Mouse (Mus musculus): Measurements from ENCODE around the gene D730048I06Rik. TPM values are rescaled to one million over a fixed set of nuclear protein-coding genes. Genes with fewer than 3 reads are reported as not detected.
"Not testable (repeated sequence)": the region's sequence is repeated elsewhere in the genome, so short reads cannot be mapped to it uniquely, and the experiment has no call there.

The D730048I06Rik gene
- not detected for total RNA-seq (2021)
- long read RNA-seq, experiment 1: 0 reads
- long read RNA-seq, experiment 2: 0 reads

GRCm38 (mm10) chr9:35790001-35790400, at the start of gene D730048I06Rik, which contains the start of gene Gm27235:
Gene D730048I06Rik (minus strand): TSS chr9:35790112.
Gene Gm27235 (minus strand): TSS chr9:35790101.
- H3K27ac ChIP-seq: no peak within 1 kb of the TSS
- H3K4me3 ChIP-seq: no peak within 1 kb of the TSS
- DNase-seq: no peak
- TF ChIP-seq CTCF (IDR thresholded peaks at IDR 0.05): no peak
- intact Hi-C loops (cut with DNase I): no loop called here

GRCm38 (mm10) chr9:35817881-35818280, 28.0 kb upstream of the D730048I06Rik start:
- DNase-seq; H3K4me3 ChIP-seq; intact Hi-C loops (cut with DNase I); H3K27ac ChIP-seq: not testable (repeated sequence)

- DNase-seq: no peak
- intact Hi-C loops (cut with DNase I): no loop called here
- no peak overlapping the region for H3K4me3 ChIP-seq
- no peak for TF ChIP-seq CTCF (IDR thresholded peaks at IDR 0.05)
- H3K27ac ChIP-seq: no peak overlapping the region
These were observed 8.2 kb upstream of the D730048I06Rik start for GRCm38 (mm10) chr9:35798146-35798545.

GRCm38 (mm10) chr9:35778009-35778408, 11.9 kb downstream of the D730048I06Rik start, which contains the start of gene Gm17727:
Gene Gm17727 (minus strand): TSS chr9:35778109.
- no peak for TF ChIP-seq CTCF (IDR thresholded peaks at IDR 0.05)
- no peak for DNase-seq
- Histone ChIP-seq H3K27ac (no peak within 1 kb of the TSS), H3K4me3 (no peak within 1 kb of the TSS)
- intact Hi-C loops (cut with DNase I): no loop called here

GRCm38 (mm10) chr9:35756843-35757242, 33.1 kb downstream of the D730048I06Rik start:
- H3K4me3 ChIP-seq: no peak overlapping the region
- TF ChIP-seq CTCF (IDR thresholded peaks at IDR 0.05): no peak
- H3K27ac ChIP-seq: no peak overlapping the region
- DNase-seq: no peak
- intact Hi-C loops (cut with DNase I): no loop called here

DNA sequence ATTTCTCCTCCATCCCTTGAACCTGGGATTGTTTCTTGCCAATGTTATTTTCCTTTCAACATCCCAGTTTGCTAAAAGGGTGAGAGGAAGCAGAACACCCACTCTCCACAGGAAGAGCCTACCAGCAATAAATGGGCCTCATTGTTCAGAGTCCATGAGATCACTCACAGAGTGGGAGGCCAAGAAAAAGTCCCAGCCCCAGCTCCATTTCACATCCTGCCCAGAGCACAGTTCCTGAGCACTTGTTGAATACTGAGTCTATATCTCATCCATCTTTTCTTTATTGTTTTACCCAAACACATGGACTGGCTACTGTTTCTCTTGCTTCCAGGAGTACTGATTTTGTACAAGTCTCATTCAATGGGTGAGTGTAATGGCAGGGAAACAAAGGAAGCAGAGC, 49.2 kb downstream of the D730048I06Rik start, which contains the start of gene Gm17677:
Gene Gm17677, plus strand, starts transcription at position 301 of the 400 bp plus-strand sequence.
- no peak for TF ChIP-seq CTCF (IDR thresholded peaks at IDR 0.05)
- intact Hi-C loops (cut with DNase I): no loop called here
- DNase-seq: no peak

More for the DNA sequence above, 49.2 kb downstream of the D730048I06Rik start, which contains the start of gene Gm17677:
- H3K27ac ChIP-seq: no peak within 1 kb of the TSS
- no peak within 1 kb of the TSS for H3K4me3 ChIP-seq

Other genes with a start within 250 kb of the D730048I06Rik start
- gene Ddx25, start 231.6 kb downstream of the D730048I06Rik start, total RNA-seq (2021): not detected
- gene Pus3, start 231.5 kb downstream of the D730048I06Rik start, total RNA-seq (2021): 1 to 10 TPM; 9.0 to 9.1 TPM
- not detected for gene Pate2, start 219.8 kb downstream of the D730048I06Rik start, total RNA-seq (2021)
- gene Hyls1, start 219.7 kb downstream of the D730048I06Rik start, total RNA-seq (2021): 1 to 10 TPM; 1.2 to 1.3 TPM
- gene Pate4, start 178.2 kb downstream of the D730048I06Rik start, total RNA-seq (2021): not detected
- not detected for gene Pate3, start 141.9 kb downstream of the D730048I06Rik start, total RNA-seq (2021)
- gene Pate1, start 102.7 kb downstream of the D730048I06Rik start, total RNA-seq (2021): not detected
- gene Gm17677, start 49.1 kb downstream of the D730048I06Rik start, total RNA-seq (2021): not detected
- not detected for gene Gm17727, start 12.0 kb downstream of the D730048I06Rik start, total RNA-seq (2021)
- gene Gm27235, start within 50 bp of the D730048I06Rik start, total RNA-seq (2021): not detected
- not detected for gene 9230110F15Rik, start 54.0 kb upstream of the D730048I06Rik start, total RNA-seq (2021)
- not detected for gene 9230113P08Rik, start 118.3 kb upstream of the D730048I06Rik start, total RNA-seq (2021)

Measured in gastrocnemius, adult 2 months (tissue).